Mouse (Mus musculus) monocyte, adult 5-6 weeks (primary cell): ENCODE data around the gene Vps9d1. TPM values are rescaled to one million over a fixed set of nuclear protein-coding genes. Genes with fewer than 3 reads are reported as not detected.
A peak's percentile ranks its signal among the peaks of the same experiment; 100 is the strongest.

Source experiments
- ATAC-seq: fragments of 153-309, 156-312 bp; replicated peaks from 2 replicates; pipeline ENCODE4 v1.8.0; 2017; ENCODE audit warnings: mild to moderate bottlenecking; ENCODE audit not compliant: low TSS enrichment, insufficient number of reproducible peaks, severe bottlenecking, poor library complexity, low FRiP score
- total RNA-seq: library from RNA; stranded (forward); fragments of 200-1000, 200-491, 200-594 nt; gene quantifications from 3 replicates; pipeline ENCODE4 v1.2.3, GENCODE M21; 2017

The Vps9d1 gene
- 28.2 to 59.4 TPM (median 54.9 TPM) in 3 replicates for total RNA-seq

- ATAC-seq: peak; percentile 55; the same call in 1 of the 2 replicates
Measured at GRCm38 (mm10) chr8:123254099-123254885, at the start of gene Vps9d1, which contains the start of gene Zfp276. Vps9d1 (minus strand) TSS chr8:123254348. Zfp276 (plus strand) TSS chr8:123254195.

DNA sequence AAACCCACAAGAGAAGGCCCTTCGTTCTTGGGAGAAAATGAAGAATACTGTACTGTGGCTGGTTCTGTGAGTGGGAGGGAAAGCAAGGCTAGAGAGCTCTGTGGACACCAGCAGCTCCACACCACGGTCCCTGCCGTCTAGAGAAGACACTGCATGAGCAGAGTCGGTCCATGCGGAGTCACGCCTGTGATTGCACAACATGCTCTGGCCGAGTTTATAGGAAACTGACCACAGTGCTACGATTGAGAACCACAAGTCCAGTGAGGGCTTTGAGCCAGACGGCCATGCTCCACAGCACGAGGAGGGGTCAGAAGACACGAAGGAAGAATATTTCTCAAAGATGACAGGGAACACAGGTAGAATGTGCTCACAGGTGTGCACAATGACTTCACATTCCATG lies 44.2 kb upstream of the Vps9d1 start:
- ATAC-seq: no peak

GRCm38 (mm10) chr8:123292785-123293184 lies 38.6 kb upstream of the Vps9d1 start:
- no peak for ATAC-seq

DNA sequence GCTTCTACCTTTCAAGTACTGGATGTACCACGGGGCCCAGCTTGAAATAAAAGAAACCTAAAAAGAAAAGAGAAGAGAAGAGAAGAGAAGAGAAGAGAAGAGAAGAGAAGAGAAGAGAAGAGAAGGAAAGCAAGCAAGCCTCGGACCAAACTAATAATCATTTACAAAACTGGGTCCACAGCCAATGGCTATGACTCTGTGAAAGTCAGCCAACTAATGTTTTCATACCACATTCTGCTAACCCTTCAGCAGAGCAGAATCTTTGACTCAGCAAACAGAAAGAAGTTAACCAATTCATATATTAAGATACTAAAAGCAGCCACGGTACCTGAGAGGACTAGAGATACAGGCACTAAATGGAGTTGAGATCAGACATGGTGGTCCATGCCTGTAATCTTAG lies 38.1 kb upstream of the Vps9d1 start:
- ATAC-seq: no peak

DNA sequence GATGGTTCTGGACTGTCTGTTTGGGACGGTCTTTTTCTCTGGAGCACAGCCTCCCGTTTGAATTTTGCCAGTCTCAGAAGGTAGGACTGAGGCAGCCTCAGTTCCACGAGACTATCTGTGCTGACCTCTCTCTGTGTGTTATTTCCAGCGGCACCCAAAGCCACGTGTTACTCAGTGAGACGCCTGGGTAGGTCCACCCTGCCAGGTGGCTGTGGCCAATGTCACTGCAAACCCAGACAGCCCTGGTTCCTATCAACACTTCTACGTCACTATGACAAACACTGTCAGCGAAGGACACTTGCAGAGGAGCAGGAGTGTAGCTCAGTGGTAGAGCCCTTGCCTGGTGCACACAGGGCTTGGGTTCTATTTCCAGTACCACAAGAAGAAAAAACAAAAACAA lies 37.6 kb upstream of the Vps9d1 start:
- no peak for ATAC-seq

- no peak for ATAC-seq
Measured at GRCm38 (mm10) chr8:123290679-123291078, 36.5 kb upstream of the Vps9d1 start.

DNA sequence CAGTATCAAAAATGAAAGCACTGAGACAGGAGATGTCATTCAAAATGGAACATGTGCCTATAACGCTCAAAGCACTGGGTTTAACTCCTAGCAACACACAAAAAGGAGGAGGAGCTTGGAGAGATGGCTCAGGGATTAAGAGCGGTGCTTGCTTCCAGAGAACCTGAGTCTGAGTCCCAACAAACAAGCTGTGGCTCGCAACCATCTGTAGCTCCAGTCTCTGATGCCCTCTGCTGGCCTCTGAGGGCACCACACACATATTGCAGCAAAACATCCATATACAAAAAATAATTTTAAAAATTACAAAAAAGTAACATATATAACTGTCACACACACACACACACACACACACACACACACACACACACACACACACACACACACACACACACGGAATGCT lies 36.0 kb upstream of the Vps9d1 start:
- ATAC-seq: peak; percentile 78

- ATAC-seq: no peak
Measured at GRCm38 (mm10) chr8:123287362-123287761, 33.2 kb upstream of the Vps9d1 start.

- ATAC-seq: no peak
Measured at GRCm38 (mm10) chr8:123284493-123284892, 30.3 kb upstream of the Vps9d1 start.

DNA sequence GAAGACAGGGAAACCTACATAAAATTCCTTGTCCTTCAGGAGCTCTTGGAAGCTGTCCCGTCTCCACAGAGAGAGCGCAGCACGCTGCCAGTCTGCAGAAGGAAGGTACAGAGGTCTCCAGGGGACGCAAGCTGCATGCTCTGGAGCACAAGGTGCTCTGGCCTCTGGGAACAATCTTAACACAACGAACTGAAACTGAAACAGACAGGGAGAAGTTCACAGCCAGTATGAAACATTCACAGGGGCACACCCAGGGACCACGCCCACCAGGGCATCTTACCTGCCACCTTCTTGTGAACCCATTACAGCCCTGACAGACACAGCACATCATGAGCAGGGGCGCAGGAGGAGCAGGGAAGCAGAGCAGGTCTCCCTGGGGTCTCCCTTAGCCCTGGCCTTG lies 29.8 kb upstream of the Vps9d1 start:
- ATAC-seq: no peak

- 0 out of 2 replicates have a peak, but pooled peaks have one; percentile 28 for ATAC-seq
Measured at GRCm38 (mm10) chr8:123282994-123283393, 28.8 kb upstream of the Vps9d1 start.

DNA sequence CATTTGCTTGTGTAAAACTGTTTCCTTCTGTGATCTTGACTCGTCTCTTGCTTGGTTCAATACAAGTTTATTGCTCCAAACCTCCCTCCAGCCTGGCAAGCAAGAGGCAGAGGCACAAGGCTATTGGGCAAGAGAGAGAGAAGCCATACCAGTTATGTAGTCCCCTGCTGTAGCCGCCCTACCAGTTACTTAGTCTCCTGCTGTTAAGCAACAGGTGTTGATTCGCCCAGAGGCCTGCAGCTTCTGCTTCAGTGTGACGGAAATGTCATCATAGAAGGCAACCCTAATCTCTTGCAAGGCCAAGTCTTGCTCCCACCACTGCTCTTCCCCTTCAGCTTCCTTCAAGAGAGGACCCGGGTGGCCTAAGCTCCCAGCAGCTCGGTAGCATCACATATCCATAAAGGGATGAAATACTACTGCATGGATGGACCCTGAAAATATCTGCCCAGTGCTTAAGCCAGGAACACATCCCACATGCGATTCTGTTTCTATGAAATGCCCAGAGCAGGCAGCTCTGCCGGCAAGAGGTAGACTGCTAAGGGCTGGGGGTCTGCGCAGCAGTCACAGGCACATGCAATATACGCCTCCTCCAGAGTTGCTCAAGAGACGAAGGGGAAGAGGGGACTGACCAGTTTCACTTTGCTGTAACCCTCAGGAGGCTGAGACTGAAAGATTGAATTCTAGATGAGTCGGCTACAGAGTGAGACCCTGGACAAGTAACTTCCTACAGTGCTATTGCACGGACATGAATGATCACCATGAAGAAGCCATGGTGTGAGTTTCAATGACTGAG lies 26.4 kb upstream of the Vps9d1 start:
- peak; percentile 72 for ATAC-seq

DNA sequence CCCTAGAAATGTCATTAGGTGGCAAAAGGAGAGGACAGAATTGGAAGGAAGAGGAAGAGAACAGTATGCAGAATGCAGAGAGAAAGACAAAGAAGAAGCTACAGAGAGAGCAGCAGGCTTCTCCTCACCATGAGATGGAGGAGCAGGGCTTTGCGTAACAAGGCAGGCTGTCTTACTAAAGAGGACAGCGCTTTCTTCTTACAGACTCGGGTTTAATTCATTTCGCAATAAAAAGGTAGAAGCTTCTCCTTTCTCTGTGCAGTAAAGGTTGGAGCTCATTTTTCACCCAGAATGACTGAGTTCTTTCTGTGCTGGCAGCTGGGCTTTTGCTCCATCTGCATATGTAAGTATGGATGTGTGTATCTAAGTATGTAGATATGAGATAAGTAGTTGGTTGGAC lies 25.7 kb upstream of the Vps9d1 start:
- ATAC-seq: peak; percentile 43

- no peak for ATAC-seq
Measured at GRCm38 (mm10) chr8:123278445-123278844, 24.3 kb upstream of the Vps9d1 start.

- no peak for ATAC-seq
Measured at GRCm38 (mm10) chr8:123275096-123275495, 20.9 kb upstream of the Vps9d1 start.

DNA sequence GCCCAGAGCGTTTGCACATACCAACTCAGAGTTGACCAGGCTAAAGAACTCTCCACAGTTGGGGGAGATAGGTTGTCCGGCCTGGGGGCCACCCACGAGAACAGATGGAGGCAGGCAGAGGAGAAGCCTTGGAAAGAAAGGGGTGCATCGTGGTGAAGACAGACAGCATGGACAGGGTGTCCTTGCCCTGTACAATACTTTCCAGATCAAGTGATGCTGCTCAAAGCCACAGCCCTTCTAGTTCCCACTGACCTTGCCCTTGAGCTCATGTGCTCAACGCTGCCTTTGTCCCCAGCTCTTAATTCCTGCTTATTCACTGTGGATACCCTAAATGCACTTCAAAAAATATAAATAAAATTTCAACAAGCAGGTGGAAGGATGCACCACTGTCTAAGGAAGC lies 20.3 kb upstream of the Vps9d1 start:
- ATAC-seq: no peak

DNA sequence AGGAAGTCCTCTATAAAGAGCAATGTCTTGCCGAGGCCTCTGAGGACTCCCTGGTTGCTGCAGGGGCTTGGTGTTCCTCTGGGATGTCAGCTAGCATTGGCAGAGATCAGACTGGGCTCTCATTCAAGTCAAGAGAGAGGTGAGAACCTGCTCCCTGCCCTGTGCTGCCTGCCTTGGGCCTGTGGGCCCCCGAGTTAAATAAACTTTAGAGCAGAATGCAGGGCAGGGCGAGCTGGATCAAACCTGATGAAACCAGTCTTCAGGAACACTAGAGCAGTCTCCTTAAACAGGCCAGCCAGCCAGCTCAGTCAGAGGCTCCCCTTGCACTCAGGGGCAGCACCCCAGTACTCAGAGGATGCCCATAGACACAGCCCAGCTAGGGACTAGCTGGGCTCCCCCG lies 17.8 kb upstream of the Vps9d1 start:
- ATAC-seq: no peak

DNA sequence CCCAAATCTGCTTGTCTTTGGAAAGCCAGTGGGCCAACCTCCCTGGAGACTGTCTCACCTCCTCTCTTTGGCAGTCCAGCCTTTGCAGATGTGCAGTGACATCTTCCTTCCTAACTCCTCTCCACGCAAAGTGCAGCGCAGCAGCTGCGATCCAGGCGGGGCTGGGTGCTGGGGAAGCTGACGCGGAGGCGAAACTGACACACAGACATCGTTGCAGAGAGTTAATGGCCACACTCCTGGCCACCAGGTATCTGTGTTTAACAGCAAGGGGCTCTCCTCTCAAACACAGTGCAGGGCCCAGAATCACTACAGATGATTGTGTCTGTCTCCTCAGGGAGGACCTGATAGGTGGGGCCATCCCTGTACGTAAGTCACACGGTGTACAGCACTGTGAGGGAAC lies 17.0 kb upstream of the Vps9d1 start:
- ATAC-seq: no peak

- no peak for ATAC-seq
Measured at GRCm38 (mm10) chr8:123267926-123268656, 13.9 kb upstream of the Vps9d1 start.
